Mouse (Mus musculus): ENCODE measurements around the gene Aim2. TPM values are rescaled to one million over a fixed set of nuclear protein-coding genes. Genes with fewer than 3 reads are reported as not detected.
A peak's percentile ranks its signal among the peaks of the same experiment; 100 is the strongest.

Aim2 gene
- total RNA-seq, 4 experiments from 2014 or later, result 0.58 TPM; not detected in 3

DNA sequence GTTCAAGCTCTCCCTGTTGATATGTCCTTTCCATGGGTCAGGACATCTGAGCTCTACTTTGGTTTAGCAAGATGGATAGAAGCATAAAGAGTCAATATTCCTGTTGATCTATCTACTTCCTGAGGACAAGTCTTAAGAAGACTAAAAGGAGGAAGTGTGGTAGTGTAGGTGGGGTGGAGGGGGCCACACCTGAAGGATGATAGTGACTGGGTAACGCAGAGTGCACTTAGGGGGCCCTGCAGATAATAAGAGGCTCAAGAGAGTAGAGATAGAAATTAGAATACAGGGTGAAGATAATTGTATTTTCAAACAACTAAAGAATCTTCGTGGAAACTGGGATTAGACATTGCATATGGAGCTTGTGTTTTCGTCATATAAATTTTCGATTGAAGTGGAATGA is 5.6 kb upstream of the Aim2 start:
- no peak for DNase-seq (ENCODE audit: low spot score in 2 of 2)

- no peak for DNase-seq (ENCODE audit: low spot score in 2 of 2)
Measured at GRCm38 (mm10) chr1:173348527-173348926, 2.2 kb upstream of the Aim2 start.

DNA sequence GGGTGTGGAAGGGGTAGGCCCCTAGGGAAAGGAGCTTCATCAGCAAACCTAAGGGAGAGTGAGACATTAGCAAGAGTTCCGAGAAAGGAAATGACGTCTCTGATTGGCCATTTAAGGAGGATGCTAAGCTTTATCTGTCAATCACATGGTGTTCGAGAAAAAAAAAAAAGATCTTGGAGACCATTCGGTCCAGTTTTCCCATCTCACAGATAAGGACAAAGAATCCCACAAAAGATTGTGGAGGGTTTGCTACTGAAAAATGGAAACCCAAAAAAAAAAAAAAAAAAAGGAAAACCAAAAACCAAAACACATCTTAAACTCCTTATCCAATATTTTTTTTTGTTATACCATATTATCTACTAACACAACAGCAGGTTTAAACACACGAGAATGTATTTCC is 1.5 kb upstream of the Aim2 start:
- no peak for DNase-seq (ENCODE audit: low spot score in 2 of 2)

GRCm38 (mm10) chr1:173349946-173350345 is 733 bp upstream of the Aim2 start:
- DNase-seq (ENCODE audit: low spot score in 2 of 2), result peak in 1 of 2 experiments; percentile 12

DNA sequence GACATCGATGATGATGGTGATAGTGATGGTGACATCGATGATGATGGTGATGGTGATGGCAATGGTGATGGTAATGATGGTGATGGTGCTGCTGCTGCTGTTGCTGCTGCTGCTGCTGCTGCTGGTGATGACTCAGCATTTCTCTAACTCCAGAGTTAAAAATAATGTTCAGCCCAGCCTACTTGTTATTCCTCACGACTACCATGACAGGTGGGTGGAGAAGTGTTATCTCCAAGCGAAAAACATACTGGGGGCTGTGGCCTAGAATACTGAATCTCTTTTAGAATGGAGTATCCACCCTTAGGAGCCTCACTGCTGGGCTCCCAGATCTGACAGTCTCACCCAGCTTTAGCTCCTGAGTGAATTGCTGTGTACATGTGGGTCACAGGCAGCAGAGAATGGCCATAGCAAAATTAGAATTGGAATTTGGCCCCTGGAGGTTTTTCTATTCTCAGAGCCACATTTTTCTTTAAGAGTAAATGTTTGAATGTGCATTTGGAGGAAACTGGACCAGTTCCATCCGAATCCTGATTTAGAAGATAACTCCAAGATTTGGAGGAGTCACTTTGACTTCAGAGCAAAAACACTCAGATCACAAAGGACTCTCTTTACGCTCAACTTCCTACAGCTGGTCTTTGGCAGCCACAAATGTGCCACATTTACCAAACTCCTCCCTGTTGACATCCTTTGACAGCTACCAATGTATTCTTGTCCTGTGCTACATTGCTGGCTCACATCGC is 4.6 kb downstream of the Aim2 start:
- no peak for DNase-seq (ENCODE audit: low spot score in 2 of 2)

DNA sequence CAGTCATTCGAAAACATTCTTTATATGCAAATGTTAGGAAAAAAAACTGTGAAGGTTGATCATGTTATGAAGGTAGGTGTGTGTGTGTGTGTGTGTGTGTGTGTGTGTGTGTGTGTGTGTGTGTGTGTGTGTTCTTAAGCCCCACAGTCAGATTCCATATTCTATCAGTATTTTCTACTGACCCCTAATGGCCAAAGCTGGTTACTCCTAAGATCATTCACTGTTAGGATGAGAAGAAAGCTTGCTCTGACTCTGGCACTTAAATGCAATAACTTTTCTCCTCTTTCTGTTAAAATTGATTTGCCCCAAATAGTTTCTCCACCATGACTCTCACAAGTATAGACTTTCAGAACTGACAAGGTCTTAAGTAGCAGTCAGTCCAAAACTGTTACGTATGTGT is 6.0 kb downstream of the Aim2 start:
- no peak for DNase-seq (ENCODE audit: low spot score in 2 of 2)

GRCm38 (mm10) chr1:173357799-173358198 is 7.1 kb downstream of the Aim2 start:
- no peak for DNase-seq (ENCODE audit: low spot score in 2 of 2)

GRCm38 (mm10) chr1:173359590-173360290 is 9.1 kb downstream of the Aim2 start:
- no peak for DNase-seq (ENCODE audit: low spot score in 2 of 2)

DNA sequence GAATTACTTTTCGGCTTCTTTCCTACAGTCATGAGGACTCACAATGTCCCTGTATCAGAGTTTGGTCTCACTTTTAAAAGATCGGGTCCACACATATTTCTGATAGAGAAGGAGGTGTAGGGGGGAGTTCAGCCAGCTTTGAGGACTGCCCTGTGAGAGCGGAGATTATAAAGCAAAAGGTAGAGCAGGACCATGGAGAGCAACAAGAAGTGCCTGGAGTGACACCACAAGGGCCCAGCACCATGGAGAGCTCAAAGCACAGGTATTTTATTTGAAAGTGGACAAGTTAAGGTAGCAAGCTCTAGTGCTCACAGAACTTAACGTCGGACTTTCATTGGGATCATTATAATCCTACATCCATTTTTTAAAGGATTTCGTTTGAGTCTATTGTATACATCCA is 11.0 kb downstream of the Aim2 start:
- DNase-seq (ENCODE audit: low spot score in 2 of 2), result no peak

- no peak for DNase-seq (ENCODE audit: low spot score in 2 of 2)
Measured at GRCm38 (mm10) chr1:173363436-173363835, 12.8 kb downstream of the Aim2 start.

DNA sequence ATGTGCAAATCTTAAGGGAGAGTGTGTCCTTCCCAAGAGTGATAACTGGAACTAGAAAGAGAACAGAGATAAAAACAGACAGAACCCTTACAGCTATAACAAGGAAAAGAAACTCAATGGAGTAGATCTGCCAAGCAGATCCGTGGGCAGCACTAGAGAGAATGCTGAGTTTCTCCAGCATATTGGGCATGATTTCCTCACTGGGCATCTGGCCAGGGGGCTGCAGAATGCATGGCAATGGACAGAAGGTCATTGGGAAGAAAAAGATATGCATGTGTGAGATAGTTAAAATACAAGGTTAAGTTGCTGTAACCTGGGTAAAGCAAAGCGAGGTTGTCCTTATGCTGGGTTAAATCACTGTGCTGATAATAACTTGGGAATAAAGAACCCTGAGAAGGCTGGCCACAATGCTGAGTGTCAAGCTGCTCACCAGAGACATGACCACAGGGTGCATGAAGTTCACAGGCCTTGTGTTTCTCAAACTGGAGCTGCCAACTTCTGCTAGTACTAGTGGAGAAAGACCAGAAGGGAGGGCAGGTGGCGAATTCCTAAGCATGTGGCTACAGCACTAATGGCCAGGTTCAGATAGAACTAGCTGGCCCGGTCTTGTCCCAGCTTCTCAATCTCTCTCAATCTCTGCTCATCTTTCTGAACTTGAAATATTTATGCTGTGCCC is 13.6 kb downstream of the Aim2 start:
- DNase-seq (ENCODE audit: low spot score in 2 of 2), result no peak

GRCm38 (mm10) chr1:173365970-173366409 is 15.3 kb downstream of the Aim2 start:
- DNase-seq (ENCODE audit: low spot score in 2 of 2), result peak in 1 of 2 experiments; percentile 23

DNA sequence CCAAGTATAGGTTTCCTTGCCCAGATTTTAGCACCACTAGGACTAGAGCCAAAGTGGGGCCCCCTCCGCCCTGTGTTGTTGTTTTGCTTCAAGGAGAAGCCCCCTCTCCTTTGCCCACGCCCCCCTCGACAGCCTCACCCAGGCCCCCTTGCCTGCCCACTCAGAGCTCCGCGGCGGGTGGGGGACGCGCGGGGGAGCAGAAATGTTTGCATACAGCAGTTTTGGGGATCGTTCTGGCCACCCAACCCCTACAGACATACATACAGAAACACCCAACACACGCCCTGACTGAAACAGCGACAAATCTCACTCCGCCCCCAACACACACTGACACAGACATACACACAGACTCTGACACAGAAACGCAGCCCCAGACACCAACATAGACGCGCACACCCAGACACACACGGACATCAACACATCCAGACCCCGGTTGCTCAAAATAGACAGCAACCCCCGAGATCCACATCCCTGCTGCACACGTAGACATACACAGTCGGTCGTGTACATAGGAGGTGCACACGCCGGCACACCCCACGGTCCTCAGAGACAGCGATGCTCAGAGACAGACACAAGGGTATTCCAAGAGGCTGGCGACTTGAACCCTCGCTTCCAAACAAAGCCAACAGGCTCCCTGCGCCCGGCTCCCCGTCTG is 16.1 kb downstream of the Aim2 start:
- DNase-seq (ENCODE audit: low spot score in 2 of 2), result no peak

- DNase-seq (ENCODE audit: low spot score in 2 of 2), result peak; percentile 10 to 41
Measured at GRCm38 (mm10) chr1:173367356-173368046, 16.8 kb downstream of the Aim2 start, which contains the start of gene Cadm3. TSS of gene Cadm3 (minus strand) at chr1:173367695.

DNA sequence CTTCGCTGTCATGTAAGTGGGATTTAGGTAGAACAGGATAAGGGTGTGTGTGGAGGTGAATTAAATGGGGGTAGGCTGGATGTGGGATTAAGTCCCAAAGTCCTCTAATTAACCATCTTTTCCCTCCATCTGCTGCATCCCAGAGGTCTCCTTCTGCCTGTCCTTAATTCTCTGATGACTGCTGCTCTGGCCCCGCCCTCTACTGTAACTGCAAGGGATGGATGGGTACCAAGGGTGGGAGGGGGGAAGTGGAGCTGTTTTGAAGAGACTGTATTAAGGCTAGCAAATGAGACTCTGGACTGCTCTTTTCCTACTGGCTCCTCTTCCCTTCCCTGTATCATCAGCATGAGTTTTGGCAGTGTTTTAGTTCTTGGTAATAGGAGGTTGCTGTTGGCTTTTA is 18.9 kb downstream of the Aim2 start:
- DNase-seq (ENCODE audit: low spot score in 2 of 2), result no peak

GRCm38 (mm10) chr1:173370456-173370855 is 19.8 kb downstream of the Aim2 start:
- DNase-seq (ENCODE audit: low spot score in 2 of 2), result no peak

DNA sequence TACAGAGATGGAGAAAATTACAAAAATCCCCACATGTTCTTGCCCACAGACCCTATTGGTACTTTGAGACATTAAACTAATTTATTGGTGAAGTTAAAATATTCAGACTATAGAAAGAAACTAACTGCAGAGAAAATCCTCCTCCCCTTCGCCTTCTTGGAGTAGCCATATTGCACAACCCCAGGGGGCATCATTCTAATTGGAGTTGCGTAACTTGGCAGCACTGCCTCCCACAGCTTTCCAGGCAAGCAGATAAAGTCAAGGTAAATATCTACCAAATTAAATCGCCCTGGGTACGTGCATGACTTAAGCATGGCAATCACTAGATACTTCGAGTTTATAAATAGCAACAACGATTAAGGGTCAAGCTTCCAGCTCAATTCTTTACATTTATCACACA is 20.9 kb downstream of the Aim2 start:
- DNase-seq (ENCODE audit: low spot score in 2 of 2), result no peak

- no peak for DNase-seq (ENCODE audit: low spot score in 2 of 2)
Measured at GRCm38 (mm10) chr1:173374020-173374419, 23.3 kb downstream of the Aim2 start.

- DNase-seq (ENCODE audit: low spot score in 2 of 2), result no peak
Measured at GRCm38 (mm10) chr1:173377380-173378112, 26.9 kb downstream of the Aim2 start.

DNA sequence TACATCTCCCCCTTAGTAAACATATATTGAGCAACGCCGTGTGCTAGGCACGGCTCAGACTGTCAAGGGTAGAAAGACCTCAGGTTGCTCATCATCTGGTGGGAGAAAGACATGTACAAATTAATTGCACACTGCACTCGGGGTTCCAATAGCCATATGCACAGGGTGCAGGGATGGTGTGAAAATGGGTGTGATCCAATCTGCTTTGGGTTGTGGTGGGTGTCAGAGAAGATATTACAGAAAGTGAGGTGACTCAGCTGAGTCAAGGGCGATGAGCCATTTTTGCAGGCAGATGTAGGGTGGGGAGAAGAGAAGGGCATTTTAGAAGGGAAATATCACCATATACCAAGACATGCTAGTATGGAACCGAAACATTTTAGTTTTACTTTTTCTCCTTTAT is 30.8 kb downstream of the Aim2 start:
- DNase-seq (ENCODE audit: low spot score in 2 of 2), result no peak
